Mouse (Mus musculus): ENCODE measurements around the gene Fopnl. TPM values are rescaled to one million over a fixed set of nuclear protein-coding genes. Genes with fewer than 3 reads are reported as not detected.

The Fopnl gene
- polyA plus RNA-seq (2015; fragmentation: Nextera tagmentation; extraction: Ambion mirVana): 205 and 209 TPM in 2 replicates

DNA sequence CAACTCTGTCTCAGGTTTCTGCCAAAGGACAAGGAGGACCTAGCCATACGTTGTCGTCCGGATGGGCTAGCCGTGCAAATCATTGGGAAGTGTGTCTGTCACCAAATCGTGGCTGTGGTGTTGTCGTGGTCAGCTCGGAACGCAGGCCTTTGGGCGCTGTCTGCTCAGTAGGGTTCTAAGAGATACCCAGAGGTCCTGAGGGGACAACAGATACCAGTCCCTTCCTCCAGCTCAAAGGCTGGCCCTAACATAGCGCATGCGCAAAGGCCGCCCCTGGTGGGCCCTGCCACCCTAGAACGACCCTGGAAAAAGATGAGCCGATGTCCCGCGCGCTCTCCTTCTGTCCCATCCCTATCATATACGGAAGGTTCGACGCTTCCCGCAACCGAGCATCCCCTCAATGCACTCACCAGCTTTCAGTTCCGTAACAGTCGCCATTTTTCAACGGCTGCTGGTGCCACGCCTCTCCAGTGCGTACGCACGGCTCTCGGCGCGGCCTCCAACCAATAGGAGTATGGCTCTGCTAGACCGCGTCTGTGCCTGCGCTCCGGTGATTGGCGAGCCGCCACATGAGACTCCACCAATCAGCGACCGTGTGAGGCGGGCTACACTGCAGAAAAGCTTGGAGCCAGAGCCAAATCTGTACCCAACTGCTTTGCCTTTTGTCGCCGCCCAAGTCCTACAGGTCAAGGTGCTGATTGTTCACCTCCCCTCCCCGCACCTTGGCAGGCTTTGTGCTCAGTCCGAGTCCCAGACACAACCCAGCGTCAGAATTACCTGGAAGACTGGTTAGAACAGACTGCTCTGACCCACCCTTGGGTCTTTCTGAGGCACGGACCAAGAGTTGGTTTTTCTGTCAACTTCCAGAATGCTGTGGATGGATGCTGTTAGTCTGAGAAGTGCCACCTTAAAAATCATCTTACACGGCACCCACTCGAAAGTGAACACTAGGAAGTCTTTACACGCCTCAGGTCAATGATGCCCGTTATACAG, at the start of gene Fopnl:
TSS of gene Fopnl (minus strand) at position 522 of the 993 bp plus-strand sequence.
- peak within 1 kb of the TSS; percentile 73 for H3K4me2 ChIP-seq
- no peaks in the 10 kb centered on the region for H3K9me3 ChIP-seq (replicated peaks)
- WGBS: 4% methylated on average over 51 of the region's 51 CpGs
- ATAC-seq: peak; percentile 100
- peaks cover 16% of the 10 kb centered on the region for H3K36me3 ChIP-seq (ENCODE audit: poor library complexity, severe bottlenecking)
- H3K27ac ChIP-seq: peak within 1 kb of the TSS; percentile 82
- H3K4me1 ChIP-seq: peaks cover 16% of the 10 kb centered on the region
- peaks cover 4% of the 10 kb centered on the region for H3K27me3 ChIP-seq
- peak within 1 kb of the TSS; percentile 85 for H3K9ac ChIP-seq
- H3K4me3 ChIP-seq: peak within 1 kb of the TSS; percentile 83

DNA sequence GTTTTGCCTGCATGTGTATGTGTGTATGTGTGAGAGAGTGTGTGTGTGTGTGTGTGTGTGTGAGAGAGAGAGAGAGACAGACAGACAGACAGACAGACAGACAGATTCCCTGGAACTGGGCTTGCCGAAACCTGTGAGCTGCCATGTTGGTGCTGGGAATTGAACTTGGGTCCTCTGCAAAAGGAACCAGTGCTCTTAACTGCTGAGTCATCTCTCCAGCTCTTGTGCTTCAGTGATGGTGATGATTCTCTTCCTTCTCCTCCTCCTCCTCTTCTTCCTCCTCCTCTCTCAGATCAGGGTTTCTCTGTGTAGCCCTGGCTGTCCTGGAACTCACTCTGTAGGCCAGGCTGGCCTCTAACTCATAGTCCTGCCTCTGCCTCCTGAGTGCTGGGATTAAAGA, 48.8 kb upstream of the Fopnl start:
- ATAC-seq: no peak
- no peaks in the 10 kb centered on the region for H3K36me3 ChIP-seq (ENCODE audit: poor library complexity, severe bottlenecking)
- H3K4me3 ChIP-seq: no peak overlapping the region
- 93% methylated on average over 1 of the region's 1 CpGs for WGBS
- no peaks in the 10 kb centered on the region for H3K27me3 ChIP-seq
- no peaks in the 10 kb centered on the region for H3K9me3 ChIP-seq (replicated peaks)
- H3K4me2 ChIP-seq: no peak overlapping the region
- H3K4me1 ChIP-seq: peaks cover 7% of the 10 kb centered on the region; the same call in 1 of the 2 replicates
- H3K27ac ChIP-seq: no peak overlapping the region
- H3K9ac ChIP-seq: no peak overlapping the region

DNA sequence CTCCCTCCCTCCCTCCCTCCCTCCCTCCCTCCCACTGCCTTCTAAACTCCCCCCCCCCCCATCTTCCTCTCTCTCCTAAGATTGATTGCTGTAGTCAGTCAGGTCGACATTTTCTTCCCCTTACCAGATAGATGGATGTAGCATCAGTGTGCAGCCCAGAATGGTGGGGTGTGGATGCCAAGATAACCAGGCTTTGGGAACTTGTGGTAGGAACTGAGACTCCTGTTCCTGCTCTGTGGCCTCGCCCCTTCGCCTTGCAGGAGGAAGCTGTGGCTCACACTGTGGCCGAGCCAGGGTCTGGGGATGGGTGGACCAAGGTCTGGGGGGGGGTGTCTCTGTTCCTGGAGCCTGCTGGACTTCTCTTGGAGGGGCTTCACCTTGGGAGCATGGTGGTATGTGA, 48.3 kb upstream of the Fopnl start:
- Histone ChIP-seq H3K4me2 (no peak overlapping the region), H3K9ac (no peak overlapping the region), H3K27ac (no peak overlapping the region), H3K4me1 (peaks cover 7% of the 10 kb centered on the region; the same call in 1 of the 2 replicates), H3K9me3 (replicated peaks) (no peaks in the 10 kb centered on the region), H3K27me3 (no peaks in the 10 kb centered on the region), H3K4me3 (no peak overlapping the region), H3K36me3 (ENCODE audit: poor library complexity, severe bottlenecking) (no peaks in the 10 kb centered on the region)
- 82% methylated on average over 4 of the region's 4 CpGs for WGBS
- ATAC-seq: no peak

DNA sequence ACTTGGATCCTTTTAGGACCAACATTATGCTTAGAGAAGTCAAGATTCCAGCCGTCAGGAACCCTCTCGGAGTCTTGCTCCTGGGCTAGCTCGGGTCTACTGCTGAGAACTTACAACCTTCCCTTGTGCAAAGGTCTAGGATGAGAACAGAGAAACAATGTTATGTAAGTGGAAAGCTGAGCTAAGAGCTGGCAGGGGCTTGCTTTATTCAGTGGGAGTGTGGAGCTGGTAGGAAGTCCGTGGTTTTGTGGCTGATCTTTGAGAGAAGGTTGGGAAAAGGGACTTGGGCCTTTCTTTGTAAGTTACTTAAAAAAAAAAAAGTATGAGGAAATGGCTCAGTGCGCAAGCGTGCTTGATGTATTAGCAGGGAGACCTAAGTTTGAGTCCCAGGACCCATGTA, 46.9 kb upstream of the Fopnl start:
- no peak overlapping the region for H3K4me3 ChIP-seq
- H3K36me3 ChIP-seq (ENCODE audit: poor library complexity, severe bottlenecking): no peaks in the 10 kb centered on the region
- H3K9ac ChIP-seq: no peak overlapping the region
- no peaks in the 10 kb centered on the region for H3K9me3 ChIP-seq (replicated peaks)
- H3K4me2 ChIP-seq: no peak overlapping the region
- ATAC-seq: no peak
- no peaks in the 10 kb centered on the region for H3K27me3 ChIP-seq
- 92% methylated on average over 6 of the region's 6 CpGs for WGBS
- H3K4me1 ChIP-seq: peaks cover 7% of the 10 kb centered on the region; the same call in 1 of the 2 replicates
- no peak overlapping the region for H3K27ac ChIP-seq

DNA sequence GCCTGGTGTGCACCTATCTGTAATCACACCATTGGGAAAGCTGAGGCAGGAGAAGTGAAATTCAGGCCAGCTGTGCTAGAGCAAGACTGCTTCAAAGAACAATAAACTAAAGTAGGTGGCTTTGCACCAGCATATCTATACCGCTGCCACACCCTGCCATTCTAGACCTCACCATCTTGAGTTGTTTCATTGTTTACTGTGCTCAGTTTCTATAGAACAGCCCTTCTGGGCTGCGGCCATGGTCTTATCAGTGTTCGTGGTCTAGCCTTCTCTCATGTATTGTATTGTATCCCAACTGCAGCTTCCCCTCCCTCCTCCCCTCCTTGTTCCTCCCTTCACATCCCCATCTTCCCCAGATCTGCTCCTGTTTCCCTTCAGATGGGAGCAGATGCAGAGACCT, 46.3 kb upstream of the Fopnl start:
- no peak overlapping the region for H3K4me2 ChIP-seq

DNA sequence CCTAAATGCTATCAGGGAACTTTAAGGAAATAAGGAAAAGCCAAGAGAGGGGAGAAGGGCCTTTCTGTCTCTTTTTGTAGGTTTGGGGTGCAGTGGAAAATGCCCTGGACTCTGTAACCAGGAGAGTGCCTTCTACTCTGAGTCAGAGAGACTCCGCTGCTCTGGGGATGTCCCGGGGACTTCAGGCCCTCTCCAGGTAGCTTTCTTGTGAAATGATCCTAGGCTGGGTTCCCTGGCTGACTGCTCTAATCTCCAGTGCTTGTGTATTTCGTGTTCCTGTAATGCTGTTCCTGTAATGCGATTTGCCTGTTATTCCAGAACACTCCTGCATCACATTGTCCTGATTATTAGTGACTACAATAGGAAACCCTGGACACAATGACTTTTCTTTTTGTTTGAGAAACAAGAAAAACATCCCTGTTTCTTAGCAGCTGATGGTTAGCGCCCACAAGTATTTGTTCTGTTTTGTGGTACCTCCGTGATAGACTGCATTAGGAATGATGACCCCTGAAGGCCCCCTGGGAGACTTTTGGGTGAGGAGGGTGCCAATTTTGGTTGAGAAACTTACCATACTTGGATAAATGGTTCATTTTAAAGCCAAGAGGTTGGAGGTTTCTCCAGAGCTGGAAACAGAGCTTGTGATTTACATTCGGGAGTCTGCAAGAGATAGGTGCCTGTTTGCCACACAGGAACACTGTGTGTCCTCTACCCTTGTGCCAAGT, 45.1 kb upstream of the Fopnl start:
- 27% methylated on average over 7 of the region's 7 CpGs for whole genome bisulfite sequencing
- no peak for ATAC-seq
- H3K4me3 ChIP-seq: peak overlapping the region; percentile 82
- H3K9ac ChIP-seq: peak overlapping the region; percentile 86
- peak overlapping the region; percentile 88 for H3K4me2 ChIP-seq
- H3K4me1 ChIP-seq: peaks cover 7% of the 10 kb centered on the region; the same call in 1 of the 2 replicates
- no peaks in the 10 kb centered on the region for H3K9me3 ChIP-seq (replicated peaks)
- no peaks in the 10 kb centered on the region for H3K36me3 ChIP-seq (ENCODE audit: poor library complexity, severe bottlenecking)
- H3K27ac ChIP-seq: no peak overlapping the region
- no peaks in the 10 kb centered on the region for H3K27me3 ChIP-seq

More for the DNA sequence above, 46.3 kb upstream of the Fopnl start:
- no peaks in the 10 kb centered on the region for H3K36me3 ChIP-seq (ENCODE audit: poor library complexity, severe bottlenecking)
- no peaks in the 10 kb centered on the region for H3K9me3 ChIP-seq (replicated peaks)
- no peak for ATAC-seq
- no peak overlapping the region for H3K9ac ChIP-seq
- no peak overlapping the region for H3K4me3 ChIP-seq
- no peaks in the 10 kb centered on the region for H3K27me3 ChIP-seq
- WGBS: 96% methylated on average over 3 of the region's 3 CpGs
- H3K4me1 ChIP-seq: peaks cover 7% of the 10 kb centered on the region; the same call in 1 of the 2 replicates
- H3K27ac ChIP-seq: no peak overlapping the region

DNA sequence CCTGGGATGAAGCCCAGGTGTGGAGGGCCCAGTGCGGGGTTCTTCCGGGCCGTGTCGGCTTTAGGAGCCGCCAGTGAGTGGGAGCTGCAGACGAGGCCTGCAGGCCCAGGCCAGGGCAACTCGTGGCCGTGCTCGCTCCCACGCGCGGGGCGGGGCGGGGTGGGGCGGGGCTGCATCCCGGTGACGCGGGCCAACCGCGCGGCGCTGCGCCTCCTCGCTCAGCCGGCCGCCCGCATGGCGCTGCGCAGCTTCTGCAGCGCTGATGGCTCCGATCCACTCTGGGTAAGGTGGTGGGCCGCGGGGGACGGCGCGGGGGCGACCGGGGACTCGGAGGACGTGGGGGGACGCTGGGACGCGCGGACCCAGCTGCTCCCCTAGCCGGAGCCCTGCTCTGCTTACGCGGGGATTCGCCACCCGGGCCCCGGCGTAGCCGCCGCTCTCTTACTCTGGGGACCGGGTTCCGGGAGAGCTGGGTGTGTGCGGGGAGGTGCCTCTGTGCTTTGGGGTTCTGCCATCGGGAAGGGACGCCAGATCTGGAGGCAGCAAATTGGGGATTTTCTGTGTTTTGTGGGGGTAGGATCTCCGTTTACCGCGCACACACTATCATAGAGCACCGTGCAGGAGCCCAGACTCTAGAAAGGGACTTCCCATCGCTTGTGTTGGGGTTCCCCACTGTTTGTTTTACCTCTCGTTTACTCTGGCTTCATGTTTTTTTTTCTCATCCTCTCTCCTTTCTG, 44.3 kb upstream of the Fopnl start, which contains the start of gene Abcc1:
TSS of gene Abcc1 (plus strand) at position 197 of the 737 bp plus-strand sequence.
- Histone ChIP-seq H3K9ac (peak within 1 kb of the TSS; percentile 86), H3K4me2 (peak within 1 kb of the TSS; percentile 88), H3K4me3 (peak within 1 kb of the TSS; percentile 82), H3K9me3 (replicated peaks) (no peaks in the 10 kb centered on the region), H3K27me3 (no peaks in the 10 kb centered on the region), H3K27ac (no peak within 1 kb of the TSS), H3K36me3 (ENCODE audit: poor library complexity, severe bottlenecking) (no peaks in the 10 kb centered on the region), H3K4me1 (peaks cover 7% of the 10 kb centered on the region; the same call in 1 of the 2 replicates)
- under 1% methylated on average over 49 of the region's 64 CpGs for WGBS
- peak; percentile 98 for ATAC-seq

DNA sequence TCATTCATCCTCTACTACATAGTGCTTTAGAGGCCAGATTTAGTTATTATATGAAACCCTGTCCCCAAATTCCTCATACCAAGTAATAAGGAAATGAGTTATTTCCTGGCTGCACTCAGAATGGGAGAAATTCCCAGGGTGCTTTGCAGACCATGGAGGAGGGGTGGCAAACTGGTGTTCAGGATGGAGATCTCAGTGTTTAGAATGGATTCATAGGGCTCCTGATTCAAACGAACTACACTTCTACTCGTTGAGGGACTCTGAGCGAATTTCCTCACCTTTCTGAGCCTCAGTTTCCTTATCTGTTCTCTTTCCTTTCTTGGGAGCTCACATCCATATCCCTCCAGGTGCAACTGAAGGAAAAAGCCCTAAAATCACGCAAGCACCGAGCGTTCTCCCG, 43.7 kb upstream of the Fopnl start:
- no peaks in the 10 kb centered on the region for H3K27me3 ChIP-seq
- H3K27ac ChIP-seq: no peak overlapping the region
- WGBS: 2% methylated on average over 7 of the region's 7 CpGs
- peak overlapping the region; percentile 82 for H3K4me3 ChIP-seq
- peak; percentile 59 for ATAC-seq
- no peaks in the 10 kb centered on the region for H3K36me3 ChIP-seq (ENCODE audit: poor library complexity, severe bottlenecking)
- H3K9me3 ChIP-seq (replicated peaks): no peaks in the 10 kb centered on the region
- peaks cover 7% of the 10 kb centered on the region; the same call in 1 of the 2 replicates for H3K4me1 ChIP-seq
- peak overlapping the region; percentile 88 for H3K4me2 ChIP-seq
- H3K9ac ChIP-seq: peak overlapping the region; percentile 86

DNA sequence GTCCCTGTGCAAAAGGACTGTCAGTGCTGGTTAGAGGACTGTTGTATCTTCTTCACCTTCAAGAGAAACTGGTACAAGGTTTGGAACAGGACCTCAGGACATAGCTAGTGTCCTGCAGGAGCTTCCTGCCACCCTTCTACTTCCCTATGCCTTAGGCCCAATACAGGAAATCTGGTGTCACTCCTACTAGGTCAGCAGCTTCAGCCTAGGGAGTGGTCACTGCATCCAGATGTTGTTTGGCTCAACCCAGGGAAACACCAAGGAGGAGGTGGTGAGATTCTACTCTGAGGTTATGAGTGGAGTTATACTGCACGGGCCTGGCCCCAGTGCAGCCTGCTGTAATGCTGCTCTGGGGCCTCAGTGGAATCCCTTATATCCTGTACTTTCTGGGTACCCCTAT, 41.3 kb upstream of the Fopnl start:
- Histone ChIP-seq H3K9ac (no peak overlapping the region), H3K36me3 (ENCODE audit: poor library complexity, severe bottlenecking) (no peaks in the 10 kb centered on the region), H3K27me3 (no peaks in the 10 kb centered on the region), H3K4me2 (no peak overlapping the region), H3K4me1 (peaks cover 7% of the 10 kb centered on the region; the same call in 1 of the 2 replicates), H3K27ac (no peak overlapping the region), H3K9me3 (replicated peaks) (no peaks in the 10 kb centered on the region), H3K4me3 (no peak overlapping the region)
- WGBS: 86% methylated on average over 1 of the region's 1 CpGs
- no peak for ATAC-seq

DNA sequence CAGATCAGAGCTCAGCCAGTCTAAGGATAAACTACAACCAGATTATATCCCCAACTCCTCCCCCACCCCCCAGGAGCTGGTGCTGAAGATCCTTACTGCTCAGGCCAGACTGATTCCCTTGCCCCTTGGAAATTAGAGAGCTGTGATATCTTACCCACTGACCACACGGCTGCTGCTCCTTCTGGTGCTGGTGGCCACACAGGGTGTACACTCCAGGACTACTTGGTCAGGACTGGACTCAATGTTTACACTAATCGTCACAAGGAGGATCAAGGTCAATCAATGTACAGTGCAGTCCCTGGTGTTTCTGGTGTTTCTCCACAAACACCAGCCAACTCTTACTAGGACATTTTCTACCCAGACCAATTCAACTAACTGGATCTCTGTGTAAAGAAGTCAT, 40.7 kb upstream of the Fopnl start:
- H3K9me3 ChIP-seq (replicated peaks): no peaks in the 10 kb centered on the region

DNA sequence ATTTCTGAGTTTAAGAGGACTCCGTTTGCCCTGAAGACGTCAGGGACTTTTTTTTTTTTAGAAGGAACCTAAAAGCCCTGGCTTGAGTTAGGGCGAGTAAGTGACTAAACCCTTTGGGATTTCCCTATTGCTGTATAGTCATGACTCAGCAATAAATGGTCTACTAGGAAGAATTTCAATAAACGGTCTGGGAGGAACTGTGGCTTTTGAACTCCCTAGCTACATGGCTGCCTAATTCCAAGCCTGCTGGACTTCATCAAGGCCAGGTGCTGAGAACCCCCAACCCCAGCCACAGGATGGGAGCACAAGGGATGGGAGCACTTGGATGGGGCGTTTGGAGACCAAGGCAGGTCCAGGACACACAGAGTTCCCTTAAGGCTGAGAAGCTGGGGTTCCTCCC, 35.5 kb upstream of the Fopnl start:
- H3K9ac ChIP-seq: no peak overlapping the region
- H3K36me3 ChIP-seq (ENCODE audit: poor library complexity, severe bottlenecking): no peaks in the 10 kb centered on the region
- no peak for ATAC-seq
- H3K4me1 ChIP-seq: no peaks in the 10 kb centered on the region
- no peaks in the 10 kb centered on the region for H3K9me3 ChIP-seq (replicated peaks)
- 74% methylated on average over 5 of the region's 5 CpGs for WGBS
- H3K27ac ChIP-seq: no peak overlapping the region
- H3K27me3 ChIP-seq: no peaks in the 10 kb centered on the region
- no peak overlapping the region for H3K4me2 ChIP-seq
- no peak overlapping the region for H3K4me3 ChIP-seq

More for the DNA sequence above, 40.7 kb upstream of the Fopnl start:
- no peaks in the 10 kb centered on the region for H3K27me3 ChIP-seq
- no peak for ATAC-seq
- H3K4me1 ChIP-seq: peaks cover 7% of the 10 kb centered on the region; the same call in 1 of the 2 replicates
- H3K4me2 ChIP-seq: no peak overlapping the region
- no peak overlapping the region for H3K9ac ChIP-seq
- no peak overlapping the region for H3K27ac ChIP-seq
- no peaks in the 10 kb centered on the region for H3K36me3 ChIP-seq (ENCODE audit: poor library complexity, severe bottlenecking)
- H3K4me3 ChIP-seq: no peak overlapping the region
- WGBS: 76% methylated on average over 2 of the region's 2 CpGs
